Mouse (Mus musculus): Measurements from ENCODE around the gene Grm5. TPM values are rescaled to one million over a fixed set of nuclear protein-coding genes. Genes with fewer than 3 reads are reported as not detected.

Gene Grm5
- not detected for total RNA-seq (2021)
- long read RNA-seq, experiment 1: 0 reads
- long read RNA-seq, experiment 2: 0 reads

- DNase-seq: no peak
Measured at GRCm38 (mm10) chr7:87583868-87584267, at the start of gene Grm5. Gene Grm5 (plus strand): TSS chr7:87584168.

- DNase-seq: no peak
Measured at GRCm38 (mm10) chr7:87539031-87539430, 44.9 kb upstream of the Grm5 start.

- peak; percentile 4 to 24 for DNase-seq
Measured at GRCm38 (mm10) chr7:87565300-87565699, 18.7 kb upstream of the Grm5 start.

GRCm38 (mm10) chr7:87566476-87566875 is 17.5 kb upstream of the Grm5 start:
- DNase-seq: no peak

- DNase-seq: no peak
Measured at GRCm38 (mm10) chr7:87584281-87584701, 323 bp downstream of the Grm5 start.

- DNase-seq: no peak
Measured at GRCm38 (mm10) chr7:87586271-87586937, 2.4 kb downstream of the Grm5 start.

GRCm38 (mm10) chr7:87587976-87588375 is 4.0 kb downstream of the Grm5 start:
- no peak for DNase-seq

- DNase-seq: no peak
Measured at GRCm38 (mm10) chr7:87626251-87626650, 42.3 kb downstream of the Grm5 start.

GRCm38 (mm10) chr7:87635530-87635929 is 51.6 kb downstream of the Grm5 start:
- no peak for DNase-seq

- DNase-seq: no peak
Measured at GRCm38 (mm10) chr7:87650610-87651009, 66.6 kb downstream of the Grm5 start.

GRCm38 (mm10) chr7:87661794-87662193 is 77.8 kb downstream of the Grm5 start:
- no peak for DNase-seq

- DNase-seq: no peak
Measured at GRCm38 (mm10) chr7:87664041-87664440, 80.1 kb downstream of the Grm5 start.

- DNase-seq: no peak
Measured at GRCm38 (mm10) chr7:87716393-87716792, 132.4 kb downstream of the Grm5 start.

GRCm38 (mm10) chr7:87718631-87719030 is 134.7 kb downstream of the Grm5 start:
- DNase-seq: no peak

- no peak for DNase-seq
Measured at GRCm38 (mm10) chr7:87734511-87734910, 150.5 kb downstream of the Grm5 start.

GRCm38 (mm10) chr7:87761945-87762344 is 178.0 kb downstream of the Grm5 start:
- DNase-seq: no peak

GRCm38 (mm10) chr7:87762376-87762775 is 178.4 kb downstream of the Grm5 start:
- no peak for DNase-seq

- DNase-seq: no peak
Measured at GRCm38 (mm10) chr7:87787560-87787959, 203.6 kb downstream of the Grm5 start.

GRCm38 (mm10) chr7:87788963-87789362 is 205.0 kb downstream of the Grm5 start:
- no peak for DNase-seq

GRCm38 (mm10) chr7:87793896-87794295 is 209.9 kb downstream of the Grm5 start:
- no peak for DNase-seq

GRCm38 (mm10) chr7:87824898-87825297 is 240.9 kb downstream of the Grm5 start:
- DNase-seq: no peak

- DNase-seq: no peak
Measured at GRCm38 (mm10) chr7:87834669-87835068, 250.7 kb downstream of the Grm5 start.

- no peak for DNase-seq
Measured at GRCm38 (mm10) chr7:87838579-87838978, 254.6 kb downstream of the Grm5 start.

GRCm38 (mm10) chr7:87843496-87843895 is 259.5 kb downstream of the Grm5 start:
- DNase-seq: no peak

Measured in heart, adult 18-20 months (tissue).